Mouse (Mus musculus) ES-Bruce4 (cell line): ENCODE data around the gene Cyp3a13. TPM values are rescaled to one million over a fixed set of nuclear protein-coding genes. Genes with fewer than 3 reads are reported as not detected.
"Not testable (repeated sequence)": the region's sequence is repeated elsewhere in the genome, so short reads cannot be mapped to it uniquely, and the experiment has no call there.

ENCODE experiments used
- H3K27ac ChIP-seq: 2 replicates; pipeline ENCODE4 v1.5.1; 2012; ENCODE audit warnings: low read length, inconsistent platforms; ENCODE audit not compliant: insufficient read depth
- H3K27me3 ChIP-seq: 2 replicates; pipeline ENCODE4 v1.6.1; 2012; ENCODE audit warnings: mild to moderate bottlenecking, low read length, inconsistent platforms; ENCODE audit not compliant: control insufficient read depth, poor library complexity, insufficient read depth, severe bottlenecking
- H3K36me3 ChIP-seq: 2 replicates; pipeline ENCODE4 v1.6.1; 2012; ENCODE audit warnings: inconsistent platforms, mild to moderate bottlenecking, low read length, moderate library complexity; ENCODE audit not compliant: control insufficient read depth, poor library complexity, insufficient read depth, severe bottlenecking
- H3K4me1 ChIP-seq: one replicate; pipeline ENCODE4 v1.8.1; 2011; ENCODE audit warnings: low read length; ENCODE audit not compliant: control insufficient read depth, insufficient read depth
- H3K4me3 ChIP-seq: 2 replicates; pipeline ENCODE4 v1.5.1; 2011; ENCODE audit warnings: low read depth, mild to moderate bottlenecking, low read length
- H3K9ac ChIP-seq: 2 replicates; pipeline ENCODE4 v1.6.1; 2012; ENCODE audit warnings: low read depth, mild to moderate bottlenecking, inconsistent platforms; ENCODE audit not compliant: poor library complexity, severe bottlenecking
- H3K9me3 ChIP-seq: replicated peaks from 2 replicates; pipeline ENCODE4 v1.6.1; 2012; ENCODE audit warnings: mild to moderate bottlenecking, low read length, inconsistent platforms; ENCODE audit not compliant: control insufficient read depth, poor library complexity, insufficient read depth, severe bottlenecking
- polyA plus RNA-seq: library from polyadenylated mRNA; stranded (reverse); fragments of >200 nt; gene quantifications from 2 replicates; pipeline ENCODE4 v1.2.4, GENCODE M21; 2011; ENCODE audit warnings: low read depth; ENCODE audit not compliant: missing spikeins, insufficient read depth, insufficient read length

Gene Cyp3a13
- polyA plus RNA-seq, 1 experiment, result not detected

- H3K9ac ChIP-seq, H3K27me3 ChIP-seq, H3K27ac ChIP-seq, H3K36me3 ChIP-seq, H3K4me1 ChIP-seq, H3K4me3 ChIP-seq, H3K9me3 ChIP-seq: not testable (repeated sequence)
These were observed 57.4 kb downstream of the Cyp3a13 start for GRCm38 (mm10) chr5:137864008-137864407.

- H3K27me3 ChIP-seq, H3K4me3 ChIP-seq, H3K9ac ChIP-seq, H3K27ac ChIP-seq, H3K36me3 ChIP-seq, H3K9me3 ChIP-seq, H3K4me1 ChIP-seq: not testable (repeated sequence)
These were observed 63.3 kb downstream of the Cyp3a13 start, which contains the start of gene Pilrb1 for GRCm38 (mm10) chr5:137857960-137858710. TSS of gene Pilrb1 (minus strand) at chr5:137858106.

DNA sequence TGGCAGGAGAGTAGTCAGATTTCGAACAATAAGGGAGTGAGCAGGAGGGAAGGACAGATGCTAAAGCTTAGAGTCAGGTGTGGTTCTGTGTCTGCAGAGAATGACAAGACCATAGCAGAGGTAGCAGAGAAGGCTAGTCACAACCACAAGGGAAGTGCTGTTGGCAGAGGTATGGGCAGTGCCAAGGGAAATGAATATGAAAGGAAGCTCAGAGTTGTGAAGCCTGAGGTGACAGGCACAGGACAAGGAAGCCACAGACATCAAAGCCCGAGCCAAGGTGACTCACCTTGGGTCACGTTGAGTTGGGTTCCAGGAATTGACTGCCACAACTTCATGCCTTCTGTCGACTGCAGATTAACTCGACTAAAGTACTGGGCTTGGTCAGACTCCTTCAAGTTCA is 64.5 kb downstream of the Cyp3a13 start:
- H3K27ac ChIP-seq, H3K36me3 ChIP-seq, H3K4me1 ChIP-seq: not testable (repeated sequence)

DNA sequence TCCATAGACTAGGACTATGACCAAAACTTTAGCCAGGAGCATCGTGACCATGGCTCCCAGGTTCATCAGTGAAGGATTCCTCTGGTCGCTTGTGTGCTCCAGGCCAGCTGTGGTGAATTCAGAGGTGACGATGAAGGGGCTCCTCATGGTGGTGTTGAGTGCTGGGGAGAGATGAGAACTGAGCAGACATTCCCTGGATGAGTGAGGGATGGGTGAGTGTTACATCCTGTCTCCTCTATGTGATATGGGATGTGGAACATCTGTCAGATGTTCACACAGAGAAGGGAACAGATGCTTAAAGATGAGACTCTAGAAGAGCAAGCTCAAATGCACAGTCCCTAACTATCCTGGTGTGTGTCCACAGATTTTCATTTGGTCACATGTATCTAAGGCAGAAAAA is 66.5 kb downstream of the Cyp3a13 start:
- not testable (repeated sequence) for H3K27me3 ChIP-seq, H3K27ac ChIP-seq, H3K4me1 ChIP-seq, H3K4me3 ChIP-seq, H3K9me3 ChIP-seq, H3K36me3 ChIP-seq, H3K9ac ChIP-seq

More for the DNA sequence above, 64.5 kb downstream of the Cyp3a13 start:
- H3K9ac ChIP-seq, H3K27me3 ChIP-seq, H3K9me3 ChIP-seq, H3K4me3 ChIP-seq: not testable (repeated sequence)

DNA sequence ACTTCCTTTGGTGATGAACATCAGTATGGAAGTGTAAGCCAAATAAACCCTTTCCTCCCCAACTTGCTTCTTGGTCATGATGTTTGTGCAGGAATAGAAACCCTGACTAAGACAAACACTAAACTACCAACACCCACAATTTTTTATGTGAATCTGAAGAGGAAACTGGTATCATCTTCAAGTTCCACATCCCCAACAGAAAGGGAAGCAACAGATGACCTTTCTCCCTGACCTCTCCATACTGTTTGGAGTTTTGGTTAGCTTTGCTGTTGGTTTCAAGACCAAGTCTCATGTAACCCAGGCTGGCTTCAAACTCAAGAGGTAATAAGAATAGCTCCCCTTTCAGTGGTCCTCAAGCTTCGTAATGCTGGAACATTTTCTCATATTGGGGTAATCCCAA is 71.1 kb downstream of the Cyp3a13 start:
- H3K4me3 ChIP-seq, H3K4me1 ChIP-seq, H3K27me3 ChIP-seq, H3K27ac ChIP-seq, H3K9ac ChIP-seq, H3K9me3 ChIP-seq, H3K36me3 ChIP-seq: not testable (repeated sequence)

Other genes with a start within 250 kb of the Cyp3a13 start
- gene Agfg2, start 236.9 kb downstream of the Cyp3a13 start, polyA plus RNA-seq, result 14.8 and 16.0 TPM in 2 replicates
- 12.4 and 13.0 TPM in 2 replicates for gene Nyap1, start 180.0 kb downstream of the Cyp3a13 start, polyA plus RNA-seq
- gene Tsc22d4, start 175.9 kb downstream of the Cyp3a13 start, polyA plus RNA-seq, result 47.7 and 53.3 TPM in 2 replicates
- 30.3 and 35.4 TPM in 2 replicates for gene Ppp1r35, start 142.8 kb downstream of the Cyp3a13 start, polyA plus RNA-seq
- gene Mepce, start 134.0 kb downstream of the Cyp3a13 start, polyA plus RNA-seq, result 21.6 and 24.8 TPM in 2 replicates
- gene Zcwpw1, start 133.8 kb downstream of the Cyp3a13 start, polyA plus RNA-seq, result 15.0 and 15.5 TPM in 2 replicates
- not detected in 2 replicates for gene Pilra, start 85.3 kb downstream of the Cyp3a13 start, polyA plus RNA-seq
- not detected in 2 replicates for gene Pilrb1, start 63.5 kb downstream of the Cyp3a13 start, polyA plus RNA-seq
- not detected in 2 replicates for gene Pilrb2, start 49.8 kb downstream of the Cyp3a13 start, polyA plus RNA-seq
- gene Gjc3, start 41.5 kb upstream of the Cyp3a13 start, polyA plus RNA-seq, result not detected in 2 replicates
- gene Azgp1, start 59.9 kb upstream of the Cyp3a13 start, polyA plus RNA-seq, result not detected in 2 replicates
- gene Smok3a, start 99.6 kb upstream of the Cyp3a13 start, polyA plus RNA-seq, result not detected in 2 replicates
- gene Smok3b, start 99.8 kb upstream of the Cyp3a13 start, polyA plus RNA-seq, result not detected in 2 replicates
- gene Smok3c, start 131.6 kb upstream of the Cyp3a13 start, polyA plus RNA-seq, result not detected in 2 replicates
- gene Zkscan1, start 163.5 kb upstream of the Cyp3a13 start, polyA plus RNA-seq, result 15.1 and 15.3 TPM in 2 replicates
- 27.3 and 29.2 TPM in 2 replicates for gene Zscan21, start 195.3 kb upstream of the Cyp3a13 start, polyA plus RNA-seq
- gene Zfp113, start 234.1 kb upstream of the Cyp3a13 start, polyA plus RNA-seq, result 10.0 and 12.4 TPM in 2 replicates
- 121 and 122 TPM in 2 replicates for gene Cops6, start 239.5 kb upstream of the Cyp3a13 start, polyA plus RNA-seq